Mouse (Mus musculus) cerebellum, adult (tissue): Measurements from ENCODE around the gene Stk10.
"Not testable (repeated sequence)": the region's sequence is repeated elsewhere in the genome, so short reads cannot be mapped to it uniquely, and the experiment has no call there.

Experiments used
- ATAC-seq: cut with Nextera tagmentation; 2 replicates; pipeline ENCODE4 v1.9.2; 2017; ENCODE audit warnings: mild to moderate bottlenecking, moderate library complexity, mixed read lengths; ENCODE audit not compliant: insufficient number of reproducible peaks, low FRiP score, low TSS enrichment

Gene Stk10

GRCm38 (mm10) chr11:32591921-32592850, 59.1 kb downstream of the Stk10 start:
- peak; percentile 86 for ATAC-seq

GRCm38 (mm10) chr11:32593081-32593480, 60.0 kb downstream of the Stk10 start:
- no peak for ATAC-seq

- no peak for ATAC-seq
Measured at GRCm38 (mm10) chr11:32594122-32594521, 61.0 kb downstream of the Stk10 start.

- ATAC-seq = no peak
Measured at GRCm38 (mm10) chr11:32600371-32600770, 67.3 kb downstream of the Stk10 start.

- ATAC-seq = peak; percentile 47; the same call in 1 of the 2 replicates
Measured at GRCm38 (mm10) chr11:32601528-32602323, 68.6 kb downstream of the Stk10 start.

- no peak for ATAC-seq
Measured at GRCm38 (mm10) chr11:32604663-32605062, 71.6 kb downstream of the Stk10 start.

GRCm38 (mm10) chr11:32605131-32605860, 72.2 kb downstream of the Stk10 start:
- no peak for ATAC-seq

GRCm38 (mm10) chr11:32605907-32606306, 72.8 kb downstream of the Stk10 start:
- ATAC-seq = no peak

- no peak for ATAC-seq
Measured at GRCm38 (mm10) chr11:32607319-32607718, 74.2 kb downstream of the Stk10 start.

- ATAC-seq = no peak
Measured at GRCm38 (mm10) chr11:32610616-32611015, 77.5 kb downstream of the Stk10 start.

GRCm38 (mm10) chr11:32612304-32612703, 79.2 kb downstream of the Stk10 start:
- ATAC-seq = no peak

GRCm38 (mm10) chr11:32614463-32614862, 81.4 kb downstream of the Stk10 start:
- ATAC-seq = no peak

GRCm38 (mm10) chr11:32615561-32615960, 82.5 kb downstream of the Stk10 start:
- no peak for ATAC-seq

GRCm38 (mm10) chr11:32616091-32616490, 83.0 kb downstream of the Stk10 start:
- no peak for ATAC-seq

GRCm38 (mm10) chr11:32618036-32618435, 84.9 kb downstream of the Stk10 start:
- no peak for ATAC-seq

- ATAC-seq = not testable (repeated sequence)
Measured at GRCm38 (mm10) chr11:32618641-32619040, 85.5 kb downstream of the Stk10 start.

GRCm38 (mm10) chr11:32619257-32619816, 86.2 kb downstream of the Stk10 start:
- no peak for ATAC-seq

GRCm38 (mm10) chr11:32619866-32620456, 86.9 kb downstream of the Stk10 start:
- ATAC-seq = no peak

GRCm38 (mm10) chr11:32621831-32622478, 88.8 kb downstream of the Stk10 start:
- ATAC-seq = peak; percentile 59; the same call in 1 of the 2 replicates
